Mouse (Mus musculus) embryonic facial prominence, embryonic 11.5 days (tissue): Measurements from ENCODE around the gene Traf3ip3. TPM values are rescaled to one million over a fixed set of nuclear protein-coding genes. Genes with fewer than 3 reads are reported as not detected.

ENCODE experiments used
- ATAC-seq: fragments of 200-750 bp; cut with Nextera tagmentation; replicated peaks from 2 replicates; pipeline ENCODE4 v1.8.0; 2017; ENCODE audit warnings: low read depth; ENCODE audit not compliant: insufficient number of reproducible peaks, low FRiP score, low TSS enrichment
- DNase-seq: peaks from one replicate; pipeline ENCODE4 v3.0.0-alpha.2; 2015; ENCODE audit warnings: low spot score
- H3K27ac ChIP-seq: fragments of 300-500 bp; sonication (generic); replicated peaks from 2 replicates; pipeline ENCODE4 v1.5.1; 2014; ENCODE audit warnings: mild to moderate bottlenecking, low read depth, low read length, control low read depth
- H3K27me3 ChIP-seq: fragments of 300-500 bp; sonication (generic); 2 replicates; pipeline ENCODE4 v1.6.1; 2014; ENCODE audit warnings: mild to moderate bottlenecking, low read length, moderate library complexity, mixed read lengths; ENCODE audit not compliant: control insufficient read depth, insufficient read depth
- H3K36me3 ChIP-seq: fragments of 300-500 bp; sonication (generic); replicated peaks from 2 replicates; pipeline ENCODE4 v1.6.1; 2014; ENCODE audit warnings: low read depth, mild to moderate bottlenecking, low read length, moderate library complexity, mixed read lengths; ENCODE audit not compliant: control insufficient read depth, insufficient read depth
- H3K4me1 ChIP-seq: fragments of 300-500 bp; sonication (generic); 2 replicates; pipeline ENCODE4 v1.6.1; 2014; ENCODE audit warnings: low read length, mixed read lengths; ENCODE audit not compliant: control insufficient read depth, insufficient read depth
- H3K4me2 ChIP-seq: fragments of 300-500 bp; sonication (generic); 2 replicates; pipeline ENCODE4 v1.6.1; 2014; ENCODE audit warnings: low read depth, mild to moderate bottlenecking, control low read depth, low read length, moderate library complexity
- H3K4me3 ChIP-seq: fragments of 300-500 bp; sonication (generic); 2 replicates; pipeline ENCODE4 v1.5.1; 2014; ENCODE audit warnings: low read depth, low read length, control low read depth
- H3K9ac ChIP-seq: fragments of 300-500 bp; sonication (generic); replicated peaks from 2 replicates; pipeline ENCODE4 v1.6.1; 2014; ENCODE audit warnings: mild to moderate bottlenecking, control low read depth, low read length
- H3K9me3 ChIP-seq: fragments of 300-500 bp; sonication (generic); replicated peaks from 2 replicates; pipeline ENCODE4 v1.6.1; 2016; ENCODE audit warnings: mild to moderate bottlenecking, low read length, inconsistent platforms, mixed read lengths; ENCODE audit not compliant: control insufficient read depth
- WGBS: fragments of 180-500 bp; shearing (Covaris S2); extraction: QIAGEN DNeasy Blood & Tissue Kit; methylation state at CpG from one replicate; pipeline ENCODE4 v1.1.7; 2014; 5-methylcytosine and 5-hydroxymethylcytosine counted together
- polyA plus RNA-seq: library from polyadenylated mRNA; unstranded; fragments of >200 nt; fragmentation: Nextera tagmentation; extraction: Ambion mirVana; gene quantifications from 2 replicates; pipeline ENCODE4 v1.2.1, GENCODE M21; 2014

Gene Traf3ip3
- 1.5 and 1.7 TPM in 2 replicates for polyA plus RNA-seq

DNA sequence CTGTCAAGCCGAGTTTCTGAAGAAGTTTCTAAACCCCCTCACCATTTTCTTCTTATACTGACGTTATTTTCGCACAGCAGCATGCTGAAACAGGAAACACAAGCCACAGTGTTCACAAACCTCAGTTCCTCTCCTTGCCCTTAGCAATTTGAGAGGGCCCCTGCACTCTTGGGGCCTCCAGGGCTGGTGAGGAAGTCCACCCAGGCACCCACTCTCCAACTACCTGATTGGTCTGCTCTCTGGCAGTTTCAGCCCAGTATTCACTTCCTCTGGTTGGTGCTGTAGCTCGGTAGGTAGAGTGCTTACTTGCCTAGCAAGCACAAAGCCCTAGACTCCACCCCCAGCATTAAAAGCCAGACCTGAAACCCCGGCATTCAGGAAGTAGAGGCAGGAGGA lies at the start of gene Traf3ip3:
TSS of gene Traf3ip3 (minus strand) at position 321 of the 396 bp plus-strand sequence.
- DNase-seq: no peak
- no peaks in the 10 kb centered on the region for H3K27me3 ChIP-seq
- no peaks in the 10 kb centered on the region for H3K4me1 ChIP-seq
- no peak within 1 kb of the TSS for H3K4me3 ChIP-seq
- no peaks in the 10 kb centered on the region for H3K36me3 ChIP-seq
- WGBS: 52% methylated on average over 5 of the region's 5 CpGs
- H3K9me3 ChIP-seq: no peaks in the 10 kb centered on the region
- no peak for ATAC-seq
- no peak within 1 kb of the TSS for H3K27ac ChIP-seq
- H3K4me2 ChIP-seq: no peak within 1 kb of the TSS
- H3K9ac ChIP-seq: no peak within 1 kb of the TSS

DNA sequence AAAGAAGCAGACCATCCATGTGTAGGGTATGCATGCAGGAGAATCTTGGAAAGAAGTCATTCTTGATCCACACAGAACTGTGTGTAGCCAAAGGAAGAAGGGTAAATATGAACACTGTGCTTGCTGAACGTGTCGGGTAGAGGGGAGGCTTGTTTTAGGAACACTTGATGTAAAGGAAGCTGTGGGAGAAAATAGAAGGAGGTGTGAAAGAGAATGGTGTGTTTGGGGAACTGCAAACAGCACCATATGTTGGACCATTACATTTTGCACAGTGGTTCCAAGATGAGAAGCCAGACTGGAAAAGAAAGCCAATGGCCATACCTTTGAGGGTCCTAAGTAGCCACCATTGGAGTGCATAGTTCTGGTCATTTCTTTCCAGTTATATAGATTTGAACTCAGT lies 48.5 kb upstream of the Traf3ip3 start:
- Histone ChIP-seq H3K9me3 (no peaks in the 10 kb centered on the region), H3K9ac (no peak overlapping the region), H3K4me2 (no peak overlapping the region), H3K27ac (no peak overlapping the region), H3K36me3 (no peaks in the 10 kb centered on the region), H3K27me3 (no peaks in the 10 kb centered on the region), H3K4me1 (no peaks in the 10 kb centered on the region), H3K4me3 (no peak overlapping the region)
- ATAC-seq: no peak
- 88% methylated on average over 2 of the region's 2 CpGs for WGBS
- no peak for DNase-seq

DNA sequence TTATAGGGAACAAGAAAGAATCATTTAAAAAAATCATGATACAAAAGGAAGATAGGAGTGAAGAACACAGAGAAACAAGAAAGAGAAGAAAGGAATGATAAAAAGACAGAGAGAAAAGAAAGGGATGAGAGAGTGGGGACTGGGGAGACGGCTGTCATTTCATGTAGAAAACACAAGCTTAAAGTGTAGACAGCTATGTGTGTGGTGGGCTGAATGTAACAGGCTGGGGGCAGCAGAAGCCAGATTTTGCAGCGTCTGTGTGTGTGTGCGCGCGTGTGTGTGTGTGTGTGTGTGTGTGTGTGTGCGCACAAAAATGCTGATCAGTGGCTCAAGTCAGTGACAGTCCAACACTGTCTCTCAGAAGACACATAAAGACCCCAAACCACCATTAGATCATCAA lies 42.7 kb upstream of the Traf3ip3 start:
- no peaks in the 10 kb centered on the region for H3K9me3 ChIP-seq
- 86% methylated on average over 6 of the region's 6 CpGs for WGBS
- H3K36me3 ChIP-seq: no peaks in the 10 kb centered on the region
- H3K4me1 ChIP-seq: no peaks in the 10 kb centered on the region
- no peak overlapping the region for H3K9ac ChIP-seq
- H3K27me3 ChIP-seq: no peaks in the 10 kb centered on the region
- no peak overlapping the region for H3K27ac ChIP-seq
- ATAC-seq (no peak), DNase-seq (no peak)
- no peak overlapping the region for H3K4me3 ChIP-seq
- no peak overlapping the region for H3K4me2 ChIP-seq

DNA sequence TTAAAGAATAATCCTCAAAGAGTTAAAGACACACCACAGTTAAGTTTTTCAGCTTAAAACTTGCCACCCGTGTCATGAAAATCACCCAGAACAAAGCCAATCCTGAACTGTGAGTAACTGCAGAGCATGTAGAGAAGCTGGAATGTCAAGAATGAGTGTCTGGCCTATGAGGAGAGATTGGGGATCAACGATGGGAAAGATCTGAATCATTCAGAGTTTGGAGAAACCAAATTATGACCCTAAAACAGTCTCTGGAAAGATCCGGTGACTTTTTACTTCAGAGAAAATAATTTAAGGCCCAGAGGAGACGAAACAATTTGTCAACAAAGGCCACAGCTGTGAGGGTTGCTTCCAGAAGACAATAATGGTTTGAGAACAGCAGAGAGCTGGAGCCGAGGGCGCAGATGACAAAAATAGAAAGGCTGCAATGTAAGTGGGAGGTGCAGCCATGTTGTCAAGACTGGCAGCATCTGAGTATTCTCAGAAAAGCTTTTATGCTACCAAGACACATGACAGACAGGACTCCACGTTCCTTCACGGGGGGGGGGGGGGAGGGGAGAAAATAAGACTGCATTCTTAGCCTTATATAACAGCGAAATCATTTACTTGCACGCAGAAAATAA lies 42.2 kb upstream of the Traf3ip3 start:
- Histone ChIP-seq H3K27me3 (no peaks in the 10 kb centered on the region), H3K4me2 (no peak overlapping the region), H3K27ac (no peak overlapping the region), H3K36me3 (no peaks in the 10 kb centered on the region), H3K4me1 (no peaks in the 10 kb centered on the region), H3K9me3 (no peaks in the 10 kb centered on the region), H3K9ac (no peak overlapping the region), H3K4me3 (no peak overlapping the region)
- ATAC-seq (no peak), DNase-seq (no peak)
- 64% methylated on average over 10 of the region's 10 CpGs for WGBS

DNA sequence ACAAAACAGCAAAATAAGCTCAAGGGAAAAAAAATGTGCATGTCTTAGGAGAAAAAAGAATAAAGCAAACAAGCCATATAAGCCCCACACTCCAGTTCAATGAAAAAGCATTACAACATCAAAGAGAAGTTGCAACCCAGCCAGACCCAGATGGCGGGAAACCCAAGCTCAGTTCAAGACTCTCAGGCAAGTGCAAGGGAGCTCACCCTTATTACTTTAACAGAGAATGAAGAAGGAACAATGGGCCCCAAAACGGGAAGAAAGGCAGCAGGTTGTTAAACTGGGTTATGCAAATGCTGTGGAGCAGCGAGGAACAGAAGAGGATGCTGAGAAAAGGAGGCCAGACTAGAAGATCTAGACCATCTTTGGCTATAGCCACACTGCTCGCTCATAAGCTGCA lies 41.4 kb upstream of the Traf3ip3 start:
- 63% methylated on average over 4 of the region's 4 CpGs for WGBS
- ATAC-seq: no peak
- H3K4me2 ChIP-seq: no peak overlapping the region

DNA sequence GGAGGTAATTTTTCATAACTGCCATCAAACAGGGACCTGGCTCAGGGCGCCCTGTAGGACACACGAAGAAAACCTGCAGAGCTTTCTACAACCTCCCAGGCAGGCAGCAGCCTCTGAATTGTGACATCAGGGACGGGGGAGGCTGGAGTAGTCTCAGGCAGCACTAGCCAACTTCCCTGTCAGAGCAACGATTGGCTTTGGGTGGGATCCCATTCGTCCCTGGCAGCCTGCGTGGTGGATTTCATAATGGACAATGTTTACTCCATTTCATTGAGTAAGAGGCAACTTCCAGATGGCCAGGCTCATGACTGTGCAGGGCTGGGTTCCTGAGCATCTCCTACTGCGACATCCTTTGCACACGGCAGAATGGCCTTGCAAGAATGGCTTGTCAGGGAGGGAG lies 40.7 kb upstream of the Traf3ip3 start:
- Histone ChIP-seq H3K4me3 (no peak overlapping the region), H3K9me3 (no peaks in the 10 kb centered on the region), H3K4me2 (no peak overlapping the region), H3K9ac (no peak overlapping the region), H3K27ac (no peak overlapping the region), H3K36me3 (no peaks in the 10 kb centered on the region), H3K4me1 (no peaks in the 10 kb centered on the region), H3K27me3 (no peaks in the 10 kb centered on the region)
- WGBS: 77% methylated on average over 8 of the region's 8 CpGs
- ATAC-seq (no peak), DNase-seq (no peak)

More for the DNA sequence above, 41.4 kb upstream of the Traf3ip3 start:
- H3K36me3 ChIP-seq: no peaks in the 10 kb centered on the region
- no peak overlapping the region for H3K9ac ChIP-seq
- H3K9me3 ChIP-seq: no peaks in the 10 kb centered on the region
- no peak for DNase-seq
- no peaks in the 10 kb centered on the region for H3K27me3 ChIP-seq
- no peaks in the 10 kb centered on the region for H3K4me1 ChIP-seq
- H3K27ac ChIP-seq: no peak overlapping the region
- no peak overlapping the region for H3K4me3 ChIP-seq

DNA sequence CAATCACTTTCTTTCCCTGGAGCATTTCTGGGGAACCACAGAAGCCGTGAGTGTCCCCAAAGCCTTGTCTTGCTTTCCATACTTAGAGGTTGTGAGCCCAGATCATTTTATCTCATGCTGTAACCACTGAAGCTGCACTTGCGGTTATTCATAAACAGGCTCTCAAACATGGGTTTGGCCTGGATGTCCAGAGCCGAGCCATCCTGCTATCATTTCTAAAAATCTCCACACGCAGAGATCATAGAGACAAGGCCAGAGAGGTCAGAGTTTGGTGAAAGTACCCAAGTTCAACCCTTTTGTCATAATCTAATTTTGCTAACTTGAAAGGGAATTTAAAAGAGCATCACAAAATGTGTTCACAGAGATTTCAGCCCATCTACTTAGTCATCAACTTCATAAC lies 39.9 kb upstream of the Traf3ip3 start:
- Histone ChIP-seq H3K4me2 (no peak overlapping the region), H3K27ac (no peak overlapping the region), H3K9me3 (no peaks in the 10 kb centered on the region), H3K27me3 (no peaks in the 10 kb centered on the region), H3K4me1 (no peaks in the 10 kb centered on the region), H3K4me3 (no peak overlapping the region), H3K36me3 (no peaks in the 10 kb centered on the region), H3K9ac (no peak overlapping the region)
- 80% methylated on average over 4 of the region's 4 CpGs for WGBS
- DNase-seq (no peak), ATAC-seq (no peak)

DNA sequence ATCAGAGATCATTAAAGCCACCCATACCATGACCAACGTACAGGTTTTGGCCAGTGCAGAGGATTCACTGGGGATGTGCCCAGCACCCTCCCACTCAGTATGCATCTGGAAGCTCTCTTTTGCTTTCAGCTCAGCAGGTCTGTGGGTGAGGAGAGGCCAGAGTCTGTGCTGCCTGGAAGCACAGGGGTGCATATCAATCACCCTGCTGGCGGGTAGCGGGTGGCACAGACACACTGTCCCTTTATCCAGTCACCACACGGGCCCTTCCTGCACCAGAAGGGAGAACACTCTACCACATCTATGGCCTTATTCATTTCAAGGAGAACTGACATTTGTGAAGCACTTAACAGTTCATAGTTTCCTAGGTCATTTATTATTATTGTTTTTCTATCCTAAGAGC lies 36.9 kb upstream of the Traf3ip3 start:
- H3K36me3 ChIP-seq: no peaks in the 10 kb centered on the region
- no peaks in the 10 kb centered on the region for H3K9me3 ChIP-seq
- no peak overlapping the region for H3K9ac ChIP-seq
- no peak for DNase-seq
- no peak overlapping the region for H3K4me3 ChIP-seq
- no peaks in the 10 kb centered on the region for H3K27me3 ChIP-seq
- H3K27ac ChIP-seq: no peak overlapping the region
- ATAC-seq: no peak
- H3K4me2 ChIP-seq: no peak overlapping the region
- 69% methylated on average over 4 of the region's 4 CpGs for WGBS
- H3K4me1 ChIP-seq: no peaks in the 10 kb centered on the region
